Mouse (Mus musculus): ENCODE results near the gene Nkg7.

The Nkg7 gene

GRCm38 (mm10) chr7:43447801-43448200, 10.9 kb downstream of the Nkg7 start:
- DNase-seq (ENCODE audit: low read depth, low spot score): no peak

- no peak for DNase-seq (ENCODE audit: low read depth, low spot score)
Observed at GRCm38 (mm10) chr7:43448246-43448645, 11.4 kb downstream of the Nkg7 start.

- DNase-seq (ENCODE audit: low read depth, low spot score): no peak
Observed at GRCm38 (mm10) chr7:43449811-43450210, 12.9 kb downstream of the Nkg7 start.

- no peak for DNase-seq (ENCODE audit: low read depth, low spot score)
Observed at GRCm38 (mm10) chr7:43451726-43452125, 14.9 kb downstream of the Nkg7 start.

GRCm38 (mm10) chr7:43452609-43453008, 15.7 kb downstream of the Nkg7 start:
- DNase-seq (ENCODE audit: low read depth, low spot score): peak; percentile 81

GRCm38 (mm10) chr7:43453599-43454355, 16.9 kb downstream of the Nkg7 start:
- DNase-seq (ENCODE audit: low read depth, low spot score): no peak

- DNase-seq (ENCODE audit: low read depth, low spot score): no peak
Observed at GRCm38 (mm10) chr7:43454371-43454770, 17.5 kb downstream of the Nkg7 start.

GRCm38 (mm10) chr7:43462851-43463250, 26.0 kb downstream of the Nkg7 start, which contains the start of gene Vsig10l:
TSS of gene Vsig10l (plus strand) at chr7:43463151.
- no peak for DNase-seq (ENCODE audit: low read depth, low spot score)

GRCm38 (mm10) chr7:43463976-43464375, 27.1 kb downstream of the Nkg7 start:
- DNase-seq (ENCODE audit: low read depth, low spot score): no peak

- no peak for DNase-seq (ENCODE audit: low read depth, low spot score)
Observed at GRCm38 (mm10) chr7:43464864-43465343, 28.0 kb downstream of the Nkg7 start.

- peak; percentile 97 for DNase-seq (ENCODE audit: low read depth, low spot score)
Observed at GRCm38 (mm10) chr7:43465344-43466098, 28.6 kb downstream of the Nkg7 start.

GRCm38 (mm10) chr7:43466099-43466694, 29.3 kb downstream of the Nkg7 start:
- peak; percentile 90 for DNase-seq (ENCODE audit: low read depth, low spot score)

- peak; percentile 73 for DNase-seq (ENCODE audit: low read depth, low spot score)
Observed at GRCm38 (mm10) chr7:43470373-43470772, 33.5 kb downstream of the Nkg7 start.

- DNase-seq (ENCODE audit: low read depth, low spot score): peak; percentile 77
Observed at GRCm38 (mm10) chr7:43475706-43476105, 38.8 kb downstream of the Nkg7 start.

GRCm38 (mm10) chr7:43476376-43476775, 39.5 kb downstream of the Nkg7 start:
- DNase-seq (ENCODE audit: low read depth, low spot score): no peak

GRCm38 (mm10) chr7:43481191-43481590, 44.3 kb downstream of the Nkg7 start:
- DNase-seq (ENCODE audit: low read depth, low spot score): no peak

- DNase-seq (ENCODE audit: low read depth, low spot score): no peak
Observed at GRCm38 (mm10) chr7:43482090-43482716, 45.3 kb downstream of the Nkg7 start.

GRCm38 (mm10) chr7:43483236-43483635, 46.4 kb downstream of the Nkg7 start:
- DNase-seq (ENCODE audit: low read depth, low spot score): peak; percentile 35
